Mouse (Mus musculus) CH12.LX (cell line): ENCODE data around the gene Hnrnph2. TPM values are rescaled to one million over a fixed set of nuclear protein-coding genes. Genes with fewer than 3 reads are reported as not detected.

ENCODE experiments used
- DNase-seq: peaks from one replicate; pipeline ENCODE4 v3.0.0-alpha.2; 2013; ENCODE audit errors: extremely low read depth
- H3K27ac ChIP-seq: 2 replicates; pipeline ENCODE4 v1.5.1; 2012; ENCODE audit warnings: low read depth, mild to moderate bottlenecking, control low read depth, moderate library complexity; ENCODE audit not compliant: insufficient read depth
- H3K27me3 ChIP-seq: replicated peaks from 2 replicates; pipeline ENCODE3; 2012; ENCODE audit warnings: inconsistent platforms
- H3K36me3 ChIP-seq, 2 experiments: replicated peaks in 1 of 2; 2 replicates each; pipeline versions ENCODE3 to v1.6.1; 2012; ENCODE audit warnings: inconsistent platforms in 1 of 2, low read length in 1 of 2, mild to moderate bottlenecking in 1 of 2, mixed read lengths in 1 of 2, moderate library complexity in 1 of 2; ENCODE audit not compliant: control insufficient read depth in 1 of 2, insufficient read depth in 1 of 2
- H3K4me1 ChIP-seq, 2 experiments: 2 replicates each; pipeline ENCODE4 v1.6.1; 2012; ENCODE audit warnings: inconsistent platforms in 1 of 2, moderate library complexity in 1 of 2; ENCODE audit not compliant: insufficient read depth in 2 of 2, control insufficient read depth in 1 of 2
- H3K4me2 ChIP-seq: 2 replicates; pipeline ENCODE4 v1.6.1; 2012; ENCODE audit warnings: low read depth, mild to moderate bottlenecking, control low read depth; ENCODE audit not compliant: poor library complexity, insufficient read depth, severe bottlenecking
- H3K4me3 ChIP-seq, 3 experiments: fragments of 150-350 bp in 1 of 3; sonication (generic) in 1 of 3; replicated peaks in 1 of 3; 2 replicates each; pipeline versions ENCODE3 to v1.5.1; 2011 to 2012; ENCODE audit warnings: low read depth in 2 of 3, low read length in 2 of 3, mild to moderate bottlenecking in 2 of 3, moderate library complexity in 2 of 3, control low read depth in 1 of 3, improper control_type of control experiment in 1 of 3, inconsistent platforms in 1 of 3, mixed read lengths in 1 of 3; ENCODE audit not compliant: poor library complexity in 1 of 3
- H3K79me2 ChIP-seq: replicated peaks from 2 replicates; pipeline ENCODE4 v1.6.1; 2012; ENCODE audit warnings: mild to moderate bottlenecking, moderate library complexity; ENCODE audit not compliant: control insufficient read depth, poor library complexity, insufficient read depth, severe bottlenecking; ENCODE audit errors: extremely low read depth
- H3K9ac ChIP-seq: 2 replicates; pipeline ENCODE4 v1.6.1; 2012; ENCODE audit warnings: low read depth, mild to moderate bottlenecking, control low read depth, moderate library complexity; ENCODE audit not compliant: insufficient read depth
- H3K9me3 ChIP-seq: replicated peaks from 2 replicates; pipeline ENCODE3; 2012; ENCODE audit warnings: low read length, inconsistent platforms, mixed read lengths
- BHLHE40 ChIP-seq: IDR thresholded peaks from 2 replicates; pipeline ENCODE4 v1.6.1; 2011; ENCODE audit warnings: mild to moderate bottlenecking, low read depth, low read length, improper control_type of control experiment
- CHD2 ChIP-seq: IDR thresholded peaks from 2 replicates; pipeline ENCODE4 v1.6.1; 2011; ENCODE audit warnings: low read length, improper control_type of control experiment
- CTCF ChIP-seq, 2 experiments: IDR thresholded peaks in 1 of 2; conservative IDR thresholded peaks in 1 of 2; 2 replicates each; pipeline ENCODE4 v1.5.1; 2011 to 2012; ENCODE audit warnings: low read depth in 2 of 2, low read length in 2 of 2, improper control_type of control experiment in 1 of 2, inconsistent platforms in 1 of 2, mild to moderate bottlenecking in 1 of 2, moderate library complexity in 1 of 2
- E2F4 ChIP-seq: IDR thresholded peaks from 2 replicates; pipeline ENCODE4 v1.6.1; 2011; ENCODE audit warnings: low read depth, low read length, improper control_type of control experiment; ENCODE audit not compliant: insufficient replicate concordance
- GABPA ChIP-seq: IDR thresholded peaks from 2 replicates; pipeline ENCODE4 v1.6.1; 2012; ENCODE audit warnings: low read depth, low read length, improper control_type of control experiment, inconsistent platforms; ENCODE audit not compliant: insufficient replicate concordance
- JUN ChIP-seq: IDR thresholded peaks from 2 replicates; pipeline ENCODE4 v1.6.1; 2011; ENCODE audit warnings: low read depth, mild to moderate bottlenecking, low read length, improper control_type of control experiment, moderate library complexity; ENCODE audit not compliant: insufficient read depth
- JUND ChIP-seq: conservative IDR thresholded peaks from 2 replicates; pipeline ENCODE4 v1.6.1; 2011; ENCODE audit warnings: low read depth, low read length, improper control_type of control experiment
- KAT2A ChIP-seq: IDR thresholded peaks from 2 replicates; pipeline ENCODE4 v1.6.1; 2012; ENCODE audit warnings: low read length, improper control_type of control experiment, inconsistent platforms; ENCODE audit not compliant: insufficient replicate concordance
- MAX ChIP-seq: IDR thresholded peaks from 2 replicates; pipeline ENCODE4 v1.6.1; 2011; ENCODE audit warnings: low read length, improper control_type of control experiment
- MAZ ChIP-seq: IDR thresholded peaks from 2 replicates; pipeline ENCODE4 v1.6.1; 2012; ENCODE audit warnings: low read depth, mild to moderate bottlenecking, inconsistent platforms, low read length, improper control_type of control experiment, moderate library complexity
- MXI1 ChIP-seq: IDR thresholded peaks from 2 replicates; pipeline ENCODE4 v1.6.1; 2011; ENCODE audit warnings: mild to moderate bottlenecking, low read depth, low read length, improper control_type of control experiment
- PAX5 ChIP-seq: IDR thresholded peaks from 2 replicates; pipeline ENCODE4 v1.6.1; 2012; ENCODE audit warnings: low read length, inconsistent platforms, mixed read lengths
- POLR2AphosphoS2 ChIP-seq: IDR thresholded peaks from 2 replicates; pipeline ENCODE4 v1.6.1; 2011; ENCODE audit warnings: low read depth, low read length, improper control_type of control experiment
- RAD21 ChIP-seq: IDR thresholded peaks from 2 replicates; pipeline ENCODE4 v1.6.1; 2011; ENCODE audit warnings: low read depth, mild to moderate bottlenecking, low read length, improper control_type of control experiment, moderate library complexity
- RCOR1 ChIP-seq: conservative IDR thresholded peaks from 2 replicates; pipeline ENCODE4 v1.6.1; 2012; ENCODE audit warnings: low read depth, mild to moderate bottlenecking, inconsistent platforms, low read length, improper control_type of control experiment
- SIN3A ChIP-seq: IDR thresholded peaks from 2 replicates; pipeline ENCODE4 v1.6.1; 2012; ENCODE audit warnings: low read length, improper control_type of control experiment, inconsistent platforms
- UBTF ChIP-seq: IDR thresholded peaks from 2 replicates; pipeline ENCODE4 v1.6.1; 2012; ENCODE audit warnings: low read depth, mild to moderate bottlenecking, inconsistent platforms, low read length, improper control_type of control experiment, moderate library complexity
- USF1 ChIP-seq: IDR thresholded peaks from 2 replicates; pipeline ENCODE4 v1.6.1; 2014; ENCODE audit warnings: low read depth, mild to moderate bottlenecking, inconsistent platforms, low read length, improper control_type of control experiment
- USF2 ChIP-seq: conservative IDR thresholded peaks from 2 replicates; pipeline ENCODE4 v1.6.1; 2011; ENCODE audit warnings: low read depth, low read length, improper control_type of control experiment
- ZC3H11A ChIP-seq: IDR thresholded peaks from 2 replicates; pipeline ENCODE4 v1.6.1; 2012; ENCODE audit warnings: low read depth, mild to moderate bottlenecking, inconsistent platforms, low read length, improper control_type of control experiment
- ZKSCAN1 ChIP-seq: IDR thresholded peaks from 2 replicates; pipeline ENCODE4 v1.6.1; 2012; ENCODE audit warnings: low read depth, inconsistent platforms, low read length, improper control_type of control experiment, borderline replicate concordance
- ZMIZ1 ChIP-seq: IDR thresholded peaks from 2 replicates; pipeline ENCODE4 v1.6.1; 2012; ENCODE audit warnings: low read depth, mild to moderate bottlenecking, inconsistent platforms, low read length, improper control_type of control experiment
- ZNF384 ChIP-seq: IDR thresholded peaks from 2 replicates; pipeline ENCODE4 v1.6.1; 2012; ENCODE audit warnings: low read depth, low read length, improper control_type of control experiment, inconsistent platforms
- dilution Hi-C: fragments of 300-500 bp; cut with MboI; formaldehyde crosslinking; loops from 2 replicates; pipeline ENCODE4 v1.14.3; 2020; ENCODE audit warnings: low sequenced_read_pairs; ENCODE audit not compliant: extremely low pct_unique_long_range_greater_than_20kb, extremely low pct_ligation_motif_present
- in situ Hi-C: fragments of 300-500 bp; cut with MboI; formaldehyde crosslinking; loops from 3 replicates; pipeline ENCODE4 v1.14.3; 2019; ENCODE audit warnings: low sequenced_read_pairs, low pct_ligation_motif_present, low pct_unique_long_range_greater_than_20kb, mixed read lengths
- polyA plus RNA-seq: library from polyadenylated mRNA; unstranded; fragments of >175 nt; gene quantifications from 2 replicates; pipeline ENCODE4 v1.2.1, GENCODE M21; 2012; ENCODE audit warnings: low read depth; ENCODE audit not compliant: insufficient read length
- total RNA-seq, 2 experiments: library from RNA; depleted of rRNA; stranded (reverse); fragments of 300-350 nt in 1 of 2; fragments of >200 nt in 1 of 2; gene quantifications; 2 replicates each; pipeline ENCODE4 v1.2.3; 2012 to 2014

The Hnrnph2 gene
- total and polyA plus RNA-seq, 3 experiments = 38.2 to 70.0 (median 57.3) TPM

DNA sequence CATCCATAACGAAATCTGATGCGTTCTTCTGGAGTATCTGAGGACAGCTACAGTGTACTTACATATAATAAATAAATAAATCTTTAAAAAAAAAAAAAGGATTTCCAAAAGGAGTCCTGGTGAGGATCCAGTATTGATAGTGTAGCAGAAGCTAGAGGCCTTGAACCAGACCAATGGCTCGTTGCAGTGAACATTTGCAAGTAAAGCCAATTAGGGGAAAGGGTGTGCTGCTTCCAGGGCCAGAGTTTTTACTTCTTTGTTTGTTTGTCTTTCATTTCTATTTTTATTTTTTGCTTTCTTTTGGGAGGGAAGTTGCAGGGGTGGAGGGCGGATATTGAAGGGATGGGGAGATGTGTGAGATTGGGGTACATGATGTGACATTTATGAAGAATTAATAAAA, 47.7 kb upstream of the Hnrnph2 start:
- Histone ChIP-seq H3K27me3 (no peaks in the 10 kb centered on the region), H3K4me1 (no peaks in the 10 kb centered on the region), H3K79me2 (no peaks in the 10 kb centered on the region), H3K4me2 (no peak overlapping the region), H3K27ac (no peak overlapping the region)
- in situ Hi-C loops = no loop called here
- DNase-seq = no peak
- TF ChIP-seq SIN3A = no peak
- no peak for TF ChIP-seq USF2
- TF ChIP-seq, all 38 proteins: peak for 0
- Histone ChIP-seq H3K9me3 (no peaks in the 10 kb centered on the region), H3K4me3 (no peak overlapping the region), H3K36me3 (peaks cover 39 to 69% of the 10 kb centered on the region in 2 experiments), H3K9ac (no peak overlapping the region)
- dilution Hi-C loops = no loop called here

DNA sequence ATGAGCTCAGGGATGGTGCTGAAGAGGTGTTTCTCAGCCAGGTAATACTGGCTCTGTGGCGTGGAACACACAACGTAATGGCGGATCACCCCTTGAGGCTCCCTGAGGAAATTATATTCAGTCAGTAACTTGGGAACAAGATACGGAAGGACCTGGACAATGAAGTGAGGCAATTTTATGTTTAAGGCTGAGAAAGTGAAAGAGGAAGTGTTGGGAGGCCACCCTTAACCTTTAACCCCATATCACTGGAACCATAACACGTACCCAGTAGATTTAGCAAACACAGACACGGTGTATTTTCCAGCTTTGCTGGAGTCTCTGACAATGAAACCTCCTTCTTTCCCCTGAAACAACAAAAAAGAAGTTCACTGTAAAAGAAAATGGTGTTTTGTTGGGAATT, 46.6 kb upstream of the Hnrnph2 start:
- dilution Hi-C loops = no loop called here
- H3K27me3 ChIP-seq = no peaks in the 10 kb centered on the region

DNA sequence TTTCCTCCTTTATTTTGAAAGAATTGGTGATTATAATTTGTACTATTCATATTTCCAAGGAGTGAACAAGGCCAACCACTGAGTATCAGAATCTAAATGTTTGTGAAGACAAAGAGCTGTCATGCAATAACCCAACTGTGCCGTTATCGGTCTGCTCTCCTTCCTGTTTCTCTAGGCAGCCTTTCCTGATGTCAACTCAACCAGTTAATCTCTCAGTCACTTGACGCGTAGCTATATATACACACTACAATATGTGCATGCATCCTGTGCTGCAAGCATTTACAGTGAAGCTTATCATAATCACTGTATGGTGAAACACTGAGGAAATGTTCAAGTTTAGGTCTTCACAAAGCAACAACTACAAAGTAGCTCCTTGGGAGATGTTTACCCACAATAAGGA, 36.7 kb upstream of the Hnrnph2 start:
- Histone ChIP-seq H3K79me2 (no peaks in the 10 kb centered on the region; the same call in 1 of the 2 replicates), H3K4me2 (no peak overlapping the region), H3K4me1 (peaks cover 0 to 4% of the 10 kb centered on the region in 2 experiments; a peak in 2 of 4 replicates), H3K9me3 (no peaks in the 10 kb centered on the region), H3K27ac (no peak overlapping the region), H3K9ac (no peak overlapping the region), H3K36me3 (peaks cover 9 to 54% of the 10 kb centered on the region in 2 experiments), H3K4me3 (no peak overlapping the region), H3K27me3 (no peaks in the 10 kb centered on the region)
- dilution Hi-C loops = no loop called here
- TF ChIP-seq KAT2A (no peak), RCOR1 (no peak), MAX (no peak), ZMIZ1 (no peak), CHD2 (no peak), MAZ (no peak), CTCF (conservative IDR thresholded peaks at IDR 0.05 in 1 of 2, IDR thresholded peaks at IDR 0.05 in 1 of 2; ENCODE audit: low read depth in 2 of 2, low read length in 2 of 2) (no peak), JUN (no peak), UBTF (no peak), JUND (no peak), E2F4 (no peak), GABPA (no peak), POLR2AphosphoS2 (no peak), BHLHE40 (no peak), ZC3H11A (no peak)
- in situ Hi-C loops = no loop called here
- DNase-seq = no peak

More for the DNA sequence above, 46.6 kb upstream of the Hnrnph2 start:
- Histone ChIP-seq H3K79me2 (no peaks in the 10 kb centered on the region), H3K27ac (no peak overlapping the region; the same call in 1 of the 2 replicates), H3K4me3 (no peak overlapping the region), H3K36me3 (peaks cover 41 to 68% of the 10 kb centered on the region in 2 experiments), H3K9ac (no peak overlapping the region), H3K4me1 (no peaks in the 10 kb centered on the region), H3K4me2 (no peak overlapping the region), H3K9me3 (no peaks in the 10 kb centered on the region)
- DNase-seq = no peak
- in situ Hi-C loops = no loop called here
- TF ChIP-seq USF1 (no peak), CTCF (conservative IDR thresholded peaks at IDR 0.05 in 1 of 2, IDR thresholded peaks at IDR 0.05 in 1 of 2; ENCODE audit: low read depth in 2 of 2, low read length in 2 of 2) (no peak), ZKSCAN1 (no peak), MXI1 (no peak), ZNF384 (no peak), ZC3H11A (no peak), PAX5 (no peak), RAD21 (no peak)
